Mouse (Mus musculus) small intestine, adult 2 months (tissue): ENCODE results near the gene Fank1.

Source experiments
- CTCF ChIP-seq: fragments of 200-500 bp; IDR thresholded peaks from 2 replicates; pipeline ENCODE4 v1.5.1; 2012; ENCODE audit warnings: low read depth, mild to moderate bottlenecking, control low read depth, inconsistent platforms, low read length, moderate library complexity, mixed read lengths; ENCODE audit not compliant: insufficient replicate concordance, insufficient read length; ENCODE audit errors: extremely low read depth
- POLR2A ChIP-seq: fragments of 200-500 bp; IDR thresholded peaks from 2 replicates; pipeline ENCODE4 v1.6.1; 2012; ENCODE audit warnings: low read depth, mild to moderate bottlenecking, control low read depth, inconsistent platforms, low read length, moderate library complexity

DNA sequence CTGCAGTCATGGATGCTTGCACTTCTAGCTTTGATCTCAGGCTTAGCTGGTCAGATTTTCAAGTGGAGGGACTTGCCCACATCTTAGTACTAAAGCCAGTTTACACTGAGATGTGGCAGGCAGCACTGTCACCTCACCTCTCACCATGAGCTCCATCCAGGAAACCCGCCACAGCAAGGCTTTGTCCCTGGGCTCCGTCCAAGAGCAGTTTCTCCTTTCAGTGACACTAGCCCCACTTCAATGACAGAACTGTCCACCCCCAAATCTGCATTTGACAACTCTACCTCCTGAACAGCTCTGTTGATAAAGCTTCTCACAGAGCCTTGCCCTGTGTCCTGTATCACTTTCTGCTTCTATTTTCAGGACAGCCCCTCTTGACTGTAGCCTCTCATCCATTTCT is 71.5 kb downstream of the Fank1 start:
- TF ChIP-seq CTCF (no peak), POLR2A (no peak)
